Mouse (Mus musculus): ENCODE measurements at regions not wholly inside any gene's neighbourhood (a gene's known extent, or its start where the extent isn't known, plus 50 kb on each side); places are given as distances from the start of the nearest gene placed in this dataset.

DNA sequence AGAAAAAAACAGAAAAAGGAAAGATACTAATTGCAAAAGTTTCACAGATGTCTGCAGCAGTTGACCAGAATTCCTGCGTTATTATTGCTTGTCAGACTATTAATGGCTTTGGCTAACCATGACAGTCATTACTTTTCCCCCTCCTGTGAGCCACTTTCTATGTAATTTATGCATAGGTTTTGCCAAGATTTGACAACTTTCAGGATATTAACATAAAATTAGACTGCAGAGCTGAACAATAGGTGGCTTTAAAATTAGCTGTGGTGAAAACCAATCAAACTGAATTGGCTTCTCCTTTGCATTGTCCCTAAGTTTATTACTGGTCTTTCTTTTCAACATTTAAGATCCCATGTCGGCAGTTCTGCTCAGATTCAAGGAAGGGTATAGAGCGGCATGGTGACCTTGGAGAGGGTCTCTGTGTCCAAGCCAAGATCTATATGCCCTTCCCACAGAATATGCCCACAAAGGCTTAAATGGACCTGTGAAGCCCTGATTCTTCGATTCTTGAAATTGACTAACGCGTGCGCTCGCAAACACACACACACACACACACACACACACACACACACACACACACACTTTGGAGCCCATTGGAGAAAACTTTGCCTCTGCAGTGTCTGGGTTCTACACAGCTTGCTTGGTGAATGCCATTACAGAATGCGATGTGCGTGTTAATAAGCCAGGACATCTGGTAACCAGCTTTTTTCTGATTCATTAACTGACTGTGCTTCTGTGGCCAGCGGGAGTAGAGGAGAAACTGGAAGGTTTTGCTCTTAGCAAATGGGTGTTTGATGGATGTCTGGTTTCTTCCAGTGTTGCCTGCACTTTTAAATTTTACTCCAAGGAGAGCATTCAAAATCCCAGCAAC, 69.8 kb upstream of the Itga4 start:
- DNase-seq (ENCODE audit: low read depth): no peak

DNA sequence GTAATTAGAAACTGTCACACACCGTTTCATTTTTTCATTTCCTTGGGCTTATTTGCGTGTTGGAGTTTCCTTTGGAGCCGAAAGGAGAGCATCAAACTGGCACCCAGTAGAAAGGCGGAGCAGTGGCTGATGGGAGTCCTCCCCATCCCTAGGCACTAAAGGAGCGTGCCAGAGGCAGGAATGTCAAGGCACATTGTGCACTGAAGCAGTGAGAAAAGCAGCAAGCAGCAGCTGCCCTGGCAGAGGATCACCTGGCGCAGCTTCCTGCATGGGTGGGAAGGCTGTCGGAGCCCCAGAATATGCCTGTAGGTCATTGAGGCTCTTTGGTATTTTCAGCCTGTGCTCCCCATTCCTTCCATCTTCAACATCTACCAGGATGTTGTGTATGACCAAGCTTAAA, 68.3 kb upstream of the Itga4 start:
- no peak for DNase-seq (ENCODE audit: low read depth)

DNA sequence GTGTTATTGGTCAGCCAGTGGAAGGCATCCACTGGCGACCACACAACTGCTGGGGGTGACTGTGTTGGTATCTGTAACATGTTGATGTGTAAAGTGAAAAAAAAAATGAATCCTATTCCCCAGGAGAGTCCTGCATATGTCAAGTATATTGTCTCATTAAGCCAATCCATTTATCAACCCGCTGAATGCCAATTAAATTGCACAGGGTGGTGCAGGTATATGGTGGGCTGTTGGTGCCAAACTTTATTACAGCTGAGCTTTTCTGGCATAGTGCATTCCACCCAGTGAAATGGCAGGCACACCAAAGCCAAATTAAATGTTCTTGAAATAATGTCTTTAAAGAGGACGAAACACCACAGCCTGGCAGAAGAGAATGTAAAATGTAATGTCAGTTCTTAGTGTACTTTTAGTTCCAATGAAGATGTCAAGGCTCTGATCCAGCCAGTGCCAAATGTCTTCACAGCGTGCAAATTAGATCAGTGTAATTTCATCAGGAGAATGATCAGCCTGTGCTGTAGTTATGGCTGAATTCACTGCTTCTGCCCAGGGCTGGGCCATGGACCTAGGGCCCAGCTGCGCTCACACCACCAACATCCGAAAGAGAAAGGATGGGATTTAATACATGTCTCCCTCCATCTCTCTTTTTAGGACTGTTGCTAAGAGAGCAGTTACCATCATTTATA, 66.6 kb upstream of the Itga4 start:
- no peak for DNase-seq (ENCODE audit: low read depth)

DNA sequence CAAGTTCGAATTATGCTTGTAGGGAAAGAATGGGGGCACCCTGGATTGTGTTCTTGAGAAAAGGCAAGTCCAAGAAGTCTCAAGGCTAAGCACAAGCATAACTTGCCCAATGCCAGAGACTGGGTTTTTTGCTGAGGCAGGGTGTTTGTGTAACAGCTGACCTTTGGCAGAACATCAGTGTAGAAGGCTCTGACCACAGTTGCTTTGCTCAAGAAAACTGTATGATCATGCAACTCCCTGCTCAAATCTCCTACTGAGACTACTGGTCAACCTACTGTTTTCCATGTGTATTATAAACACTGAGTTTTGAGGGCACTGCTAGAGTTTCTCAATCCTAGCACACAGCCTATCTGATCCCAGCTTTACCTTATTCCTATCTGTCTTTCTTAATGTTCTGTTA, 61.4 kb upstream of the Itga4 start:
- DNase-seq (ENCODE audit: low read depth): no peak

DNA sequence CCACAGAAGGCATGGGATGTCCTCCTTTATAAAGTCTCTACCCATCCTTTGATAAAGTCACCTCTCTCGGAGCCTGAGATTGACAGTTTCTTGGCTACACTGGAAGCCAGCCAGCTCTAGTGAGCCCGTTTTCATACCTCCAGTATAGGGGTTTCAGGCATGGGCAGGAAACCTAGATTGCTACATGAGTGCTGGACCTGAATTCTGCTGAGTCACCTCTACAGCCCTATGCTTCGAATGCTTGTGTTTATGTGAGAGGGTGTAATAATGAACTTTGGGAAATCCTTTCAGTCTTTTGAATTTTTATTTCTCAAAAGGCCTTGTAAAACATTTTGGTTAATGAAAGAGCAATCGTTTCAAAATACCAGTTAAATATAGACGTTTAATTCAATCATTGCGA, 53.5 kb upstream of the Itga4 start:
- DNase-seq (ENCODE audit: low read depth): no peak
